Mouse (Mus musculus) lung, embryonic 14.5 days (tissue): ENCODE data around the gene Pspn. TPM values are rescaled to one million over a fixed set of nuclear protein-coding genes. Genes with fewer than 3 reads are reported as not detected.

Experiments used
- ATAC-seq: fragments of 200-750 bp; cut with Nextera tagmentation; 2 replicates; pipeline ENCODE4 v1.8.0; 2017; ENCODE audit warnings: mild to moderate bottlenecking, moderate TSS enrichment, moderate library complexity; ENCODE audit not compliant: insufficient read depth
- DNase-seq: peaks from one replicate; pipeline ENCODE4 v3.0.0-alpha.2; 2015
- H3K27ac ChIP-seq: fragments of 300-500 bp; sonication (generic); 2 replicates; pipeline ENCODE4 v1.5.1; 2014; ENCODE audit warnings: low read depth, mild to moderate bottlenecking, moderate library complexity
- H3K27me3 ChIP-seq: fragments of 300-500 bp; sonication (generic); 2 replicates; pipeline ENCODE4 v1.6.1; 2014; ENCODE audit warnings: low read length, control low read depth; ENCODE audit not compliant: insufficient read depth
- H3K36me3 ChIP-seq: fragments of 300-500 bp; sonication (generic); 2 replicates; pipeline ENCODE4 v1.6.1; 2014; ENCODE audit warnings: control low read depth; ENCODE audit not compliant: insufficient read depth
- H3K4me1 ChIP-seq: fragments of 300-500 bp; sonication (generic); 2 replicates; pipeline ENCODE4 v1.6.1; 2014; ENCODE audit warnings: antibody characterized with exemption, control low read depth; ENCODE audit not compliant: insufficient read depth
- H3K4me2 ChIP-seq: fragments of 300-500 bp; sonication (generic); 2 replicates; pipeline ENCODE4 v1.6.1; 2014; ENCODE audit warnings: mild to moderate bottlenecking
- H3K4me3 ChIP-seq: fragments of 300-500 bp; sonication (generic); 2 replicates; pipeline ENCODE4 v1.5.1; 2014; ENCODE audit warnings: low read depth, low read length
- H3K9ac ChIP-seq: fragments of 300-500 bp; sonication (generic); 2 replicates; pipeline ENCODE4 v1.6.1; 2014
- H3K9me3 ChIP-seq: fragments of 300-500 bp; sonication (generic); 2 replicates; pipeline ENCODE4 v1.6.1; 2016; ENCODE audit warnings: low read depth, low read length, control low read depth
- CTCF ChIP-seq: IDR thresholded peaks from 2 replicates; pipeline ENCODE4 v1.5.1; 2016; ENCODE audit warnings: antibody characterized with exemption, low read depth
- WGBS: fragments of 180-500 bp; shearing (Covaris S2); extraction: QIAGEN DNeasy Blood & Tissue Kit; methylation state at CpG from one replicate; pipeline ENCODE4 v1.1.7; 2014; 5-methylcytosine and 5-hydroxymethylcytosine counted together
- polyA plus RNA-seq: library from polyadenylated mRNA; unstranded; fragments of >200 nt; fragmentation: Nextera tagmentation; extraction: Ambion mirVana; gene quantifications from 2 replicates; pipeline ENCODE4 v1.2.1, GENCODE M21; 2014

The Pspn gene
- polyA plus RNA-seq, 1 experiment from 2014 or later, result 1.0 TPM

GRCm38 (mm10) chr17:56963646-56964045, 36.2 kb downstream of the Pspn start:
- 67% methylated on average over 6 of the region's 6 CpGs for WGBS
- ATAC-seq, result no peak

GRCm38 (mm10) chr17:56962642-56963405, 37.0 kb downstream of the Pspn start:
- no peak overlapping the region for H3K4me3 ChIP-seq
- no peak overlapping the region for H3K9ac ChIP-seq
- no peaks in the 10 kb centered on the region for H3K27me3 ChIP-seq
- H3K36me3 ChIP-seq, result no peaks in the 10 kb centered on the region
- no peaks in the 10 kb centered on the region for H3K4me1 ChIP-seq
- no peak overlapping the region for H3K4me2 ChIP-seq
- 62% methylated on average over 5 of the region's 5 CpGs for WGBS
- TF ChIP-seq CTCF, result no peak
- no peaks in the 10 kb centered on the region for H3K9me3 ChIP-seq
- ATAC-seq, result no peak
- H3K27ac ChIP-seq, result no peak overlapping the region
- no peak for DNase-seq

More at GRCm38 (mm10) chr17:56963646-56964045, 36.2 kb downstream of the Pspn start:
- DNase-seq, result no peak
- TF ChIP-seq CTCF, result no peak
- Histone ChIP-seq H3K4me3 (no peak overlapping the region), H3K4me2 (no peak overlapping the region), H3K9me3 (no peaks in the 10 kb centered on the region), H3K27me3 (no peaks in the 10 kb centered on the region), H3K36me3 (no peaks in the 10 kb centered on the region), H3K9ac (no peak overlapping the region), H3K27ac (no peak overlapping the region), H3K4me1 (no peaks in the 10 kb centered on the region)

- no peak overlapping the region for H3K4me2 ChIP-seq
- no peak overlapping the region for H3K4me3 ChIP-seq
- DNase-seq, result no peak
- no peak overlapping the region for H3K27ac ChIP-seq
- H3K9me3 ChIP-seq, result no peaks in the 10 kb centered on the region
- WGBS, result 86% methylated on average over 4 of the region's 4 CpGs
- no peaks in the 10 kb centered on the region for H3K36me3 ChIP-seq
- TF ChIP-seq CTCF, result peak; percentile 21; the same call in 1 of the 2 replicates
- H3K4me1 ChIP-seq, result no peaks in the 10 kb centered on the region
- no peak for ATAC-seq
- H3K9ac ChIP-seq, result no peak overlapping the region
- no peaks in the 10 kb centered on the region for H3K27me3 ChIP-seq
These were observed 37.9 kb downstream of the Pspn start for GRCm38 (mm10) chr17:56961880-56962279.

GRCm38 (mm10) chr17:56958667-56959066, 41.2 kb downstream of the Pspn start:
- WGBS, result 63% methylated on average over 4 of the region's 4 CpGs
- Histone ChIP-seq H3K4me1 (no peaks in the 10 kb centered on the region), H3K27ac (no peak overlapping the region), H3K9ac (no peak overlapping the region), H3K4me3 (no peak overlapping the region), H3K36me3 (no peaks in the 10 kb centered on the region), H3K4me2 (no peak overlapping the region), H3K27me3 (no peaks in the 10 kb centered on the region), H3K9me3 (no peaks in the 10 kb centered on the region)
- ATAC-seq (no peak), DNase-seq (no peak)
- no peak for TF ChIP-seq CTCF

GRCm38 (mm10) chr17:56957763-56958429, 41.9 kb downstream of the Pspn start:
- WGBS, result 26% methylated on average over 11 of the region's 11 CpGs
- no peak overlapping the region for H3K4me3 ChIP-seq
- no peak overlapping the region for H3K9ac ChIP-seq
- ATAC-seq, result peak; percentile 82
- no peaks in the 10 kb centered on the region for H3K27me3 ChIP-seq
- no peaks in the 10 kb centered on the region for H3K36me3 ChIP-seq
- no peaks in the 10 kb centered on the region for H3K9me3 ChIP-seq
- peak; percentile 33 for DNase-seq
- H3K27ac ChIP-seq, result no peak overlapping the region
- no peak; the same call in 1 of the 2 replicates for TF ChIP-seq CTCF
- no peaks in the 10 kb centered on the region for H3K4me1 ChIP-seq
- no peak overlapping the region for H3K4me2 ChIP-seq

GRCm38 (mm10) chr17:56954871-56955270, 44.9 kb downstream of the Pspn start:
- Histone ChIP-seq H3K27ac (no peak overlapping the region), H3K4me2 (no peak overlapping the region), H3K4me3 (no peak overlapping the region), H3K36me3 (no peaks in the 10 kb centered on the region), H3K9me3 (no peaks in the 10 kb centered on the region), H3K9ac (no peak overlapping the region), H3K4me1 (no peaks in the 10 kb centered on the region), H3K27me3 (no peaks in the 10 kb centered on the region)
- ATAC-seq (no peak), DNase-seq (no peak)
- 77% methylated on average over 7 of the region's 7 CpGs for WGBS
- no peak for TF ChIP-seq CTCF

- no peak overlapping the region for H3K9ac ChIP-seq
- no peak for TF ChIP-seq CTCF
- 44% methylated on average over 1 of the region's 1 CpGs for WGBS
- H3K36me3 ChIP-seq, result no peaks in the 10 kb centered on the region
- no peak overlapping the region for H3K4me2 ChIP-seq
- H3K27ac ChIP-seq, result no peak overlapping the region
- no peaks in the 10 kb centered on the region for H3K4me1 ChIP-seq
- H3K4me3 ChIP-seq, result no peak overlapping the region
- no peak for ATAC-seq
- no peaks in the 10 kb centered on the region for H3K27me3 ChIP-seq
- no peaks in the 10 kb centered on the region for H3K9me3 ChIP-seq
- DNase-seq, result no peak
These were observed 47.2 kb downstream of the Pspn start for GRCm38 (mm10) chr17:56952639-56953038.
